Mouse (Mus musculus): ENCODE data around the gene Gm8127. TPM values are rescaled to one million over a fixed set of nuclear protein-coding genes. Genes with fewer than 3 reads are reported as not detected.
"Not testable (repeated sequence)": the region's sequence is repeated elsewhere in the genome, so short reads cannot be mapped to it uniquely, and the experiment has no call there.

The Gm8127 gene
- polyA plus RNA-seq, 1 experiment from 2014 or later: not detected

GRCm38 (mm10) chr14:43274986-43275511, 18.6 kb downstream of the Gm8127 start, which contains the start of gene Gm9732:
TSS of gene Gm9732 (plus strand) at chr14:43275036.
- WGBS: 82% methylated on average over 8 of the region's 8 CpGs
- not testable (repeated sequence) for ATAC-seq; DNase-seq (ENCODE audit: low spot score); H3K4me3 ChIP-seq (ENCODE audit: low read depth, low read length); H3K4me2 ChIP-seq (ENCODE audit: low read length); H3K27me3 ChIP-seq (replicated peaks; ENCODE audit: control insufficient read depth, insufficient read depth, low read length); H3K27ac ChIP-seq (ENCODE audit: low read depth, low read length); H3K36me3 ChIP-seq (ENCODE audit: control insufficient read depth, insufficient read depth, low read length); H3K4me1 ChIP-seq (ENCODE audit: control insufficient read depth, insufficient read depth, low read length); H3K9ac ChIP-seq (ENCODE audit: low read length); H3K9me3 ChIP-seq (replicated peaks; ENCODE audit: control insufficient read depth, low read length)

- ATAC-seq; H3K9me3 ChIP-seq (replicated peaks; ENCODE audit: control insufficient read depth, low read length); H3K4me3 ChIP-seq (ENCODE audit: low read depth, low read length); H3K36me3 ChIP-seq (ENCODE audit: control insufficient read depth, insufficient read depth, low read length); H3K27ac ChIP-seq (ENCODE audit: low read depth, low read length); H3K4me1 ChIP-seq (ENCODE audit: control insufficient read depth, insufficient read depth, low read length); DNase-seq (ENCODE audit: low spot score); H3K4me2 ChIP-seq (ENCODE audit: low read length); H3K9ac ChIP-seq (ENCODE audit: low read length); H3K27me3 ChIP-seq (replicated peaks; ENCODE audit: control insufficient read depth, insufficient read depth, low read length): not testable (repeated sequence)
- WGBS: 42% methylated on average over 1 of the region's 1 CpGs
Observed at GRCm38 (mm10) chr14:43273161-43273560, 20.5 kb downstream of the Gm8127 start.

DNA sequence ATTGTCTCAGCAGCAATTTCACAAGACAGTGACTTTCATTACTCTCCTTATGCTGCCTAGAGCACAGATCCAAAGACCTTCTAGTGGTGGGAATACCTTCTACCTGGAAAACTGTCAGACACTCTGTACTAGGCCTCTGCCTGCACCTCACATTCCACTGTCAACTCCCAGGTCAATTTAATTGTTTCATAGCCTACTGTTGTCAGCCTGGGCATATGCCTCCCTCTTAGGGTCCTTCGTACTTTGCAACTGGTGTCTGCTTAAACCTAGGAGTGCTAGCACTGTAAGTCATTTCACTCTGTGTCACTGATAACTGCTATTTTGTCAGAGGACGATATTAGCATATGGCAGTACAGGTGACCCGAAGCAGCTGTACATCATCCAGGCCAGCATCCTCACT, 24.4 kb downstream of the Gm8127 start:
- not testable (repeated sequence) for H3K4me3 ChIP-seq (ENCODE audit: low read depth, low read length); H3K27me3 ChIP-seq (replicated peaks; ENCODE audit: control insufficient read depth, insufficient read depth, low read length); ATAC-seq; DNase-seq (ENCODE audit: low spot score); H3K36me3 ChIP-seq (ENCODE audit: control insufficient read depth, insufficient read depth, low read length); H3K4me2 ChIP-seq (ENCODE audit: low read length); H3K27ac ChIP-seq (ENCODE audit: low read depth, low read length); H3K9ac ChIP-seq (ENCODE audit: low read length); H3K9me3 ChIP-seq (replicated peaks; ENCODE audit: control insufficient read depth, low read length); H3K4me1 ChIP-seq (ENCODE audit: control insufficient read depth, insufficient read depth, low read length)
- WGBS: 88% methylated on average over 3 of the region's 3 CpGs

- not testable (repeated sequence) for H3K27me3 ChIP-seq (replicated peaks; ENCODE audit: control insufficient read depth, insufficient read depth, low read length); H3K9ac ChIP-seq (ENCODE audit: low read length); DNase-seq (ENCODE audit: low spot score); H3K4me2 ChIP-seq (ENCODE audit: low read length); H3K4me3 ChIP-seq (ENCODE audit: low read depth, low read length); H3K4me1 ChIP-seq (ENCODE audit: control insufficient read depth, insufficient read depth, low read length); H3K27ac ChIP-seq (ENCODE audit: low read depth, low read length); H3K9me3 ChIP-seq (replicated peaks; ENCODE audit: control insufficient read depth, low read length); ATAC-seq; H3K36me3 ChIP-seq (ENCODE audit: control insufficient read depth, insufficient read depth, low read length)
- WGBS: 41% methylated on average over 2 of the region's 2 CpGs
Observed at GRCm38 (mm10) chr14:43268521-43269084, 25.0 kb downstream of the Gm8127 start.

DNA sequence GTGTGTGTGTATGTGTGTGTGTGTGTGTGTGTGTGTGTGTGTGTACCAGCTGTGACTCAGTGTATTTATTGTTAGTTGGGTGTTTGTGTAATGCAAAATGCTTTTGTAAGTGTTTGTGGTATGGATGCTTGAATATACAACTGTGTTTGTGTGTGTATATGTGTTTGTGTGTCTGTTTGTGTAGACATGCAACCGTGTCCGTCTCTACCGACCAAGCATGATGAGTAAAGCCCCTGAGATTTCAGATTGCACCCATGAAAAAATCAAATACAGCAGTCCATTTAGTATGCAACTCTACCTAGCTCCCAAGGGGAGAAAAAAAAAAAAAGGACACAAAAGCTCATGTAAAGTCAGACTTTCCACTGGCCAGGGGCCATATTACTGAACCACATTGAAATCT, 30.2 kb downstream of the Gm8127 start:
- H3K4me1 ChIP-seq (ENCODE audit: control insufficient read depth, insufficient read depth, low read length); ATAC-seq; DNase-seq (ENCODE audit: low spot score); H3K9me3 ChIP-seq (replicated peaks; ENCODE audit: control insufficient read depth, low read length); H3K9ac ChIP-seq (ENCODE audit: low read length); H3K27me3 ChIP-seq (replicated peaks; ENCODE audit: control insufficient read depth, insufficient read depth, low read length); H3K4me2 ChIP-seq (ENCODE audit: low read length); H3K4me3 ChIP-seq (ENCODE audit: low read depth, low read length); H3K36me3 ChIP-seq (ENCODE audit: control insufficient read depth, insufficient read depth, low read length); H3K27ac ChIP-seq (ENCODE audit: low read depth, low read length): not testable (repeated sequence)
- 91% methylated on average over 3 of the region's 3 CpGs for WGBS

- ATAC-seq; H3K9ac ChIP-seq (ENCODE audit: low read length); H3K36me3 ChIP-seq (ENCODE audit: control insufficient read depth, insufficient read depth, low read length); H3K27me3 ChIP-seq (replicated peaks; ENCODE audit: control insufficient read depth, insufficient read depth, low read length); DNase-seq (ENCODE audit: low spot score); H3K4me2 ChIP-seq (ENCODE audit: low read length); H3K9me3 ChIP-seq (replicated peaks; ENCODE audit: control insufficient read depth, low read length); H3K4me3 ChIP-seq (ENCODE audit: low read depth, low read length); H3K27ac ChIP-seq (ENCODE audit: low read depth, low read length); H3K4me1 ChIP-seq (ENCODE audit: control insufficient read depth, insufficient read depth, low read length): not testable (repeated sequence)
- 90% methylated on average over 2 of the region's 4 CpGs for WGBS
Observed at GRCm38 (mm10) chr14:43258349-43258748, 35.3 kb downstream of the Gm8127 start, which contains the start of gene Gm8126. TSS of gene Gm8126 (plus strand) at chr14:43258649.

DNA sequence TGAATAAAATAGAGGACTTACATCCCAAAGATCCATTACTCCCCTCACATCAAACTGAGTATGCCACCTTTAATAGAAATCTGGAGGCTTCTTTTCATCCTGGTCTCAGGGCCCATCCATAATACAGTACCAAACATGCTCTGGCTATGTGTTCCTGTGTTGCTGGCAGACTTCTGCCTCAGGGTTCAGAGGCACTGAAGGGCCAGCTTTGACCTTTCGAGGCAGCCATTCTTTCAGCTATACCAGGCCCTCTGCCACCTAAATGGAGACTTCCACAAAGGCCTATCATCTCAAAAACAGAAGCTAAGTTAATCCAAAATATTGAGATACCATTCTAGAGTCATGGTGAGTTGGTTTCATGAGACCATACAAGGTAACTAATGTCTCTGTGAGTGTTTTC, 37.1 kb downstream of the Gm8127 start:
- H3K4me2 ChIP-seq (ENCODE audit: low read length); DNase-seq (ENCODE audit: low spot score); H3K27ac ChIP-seq (ENCODE audit: low read depth, low read length); ATAC-seq; H3K4me3 ChIP-seq (ENCODE audit: low read depth, low read length); H3K36me3 ChIP-seq (ENCODE audit: control insufficient read depth, insufficient read depth, low read length); H3K9ac ChIP-seq (ENCODE audit: low read length); H3K27me3 ChIP-seq (replicated peaks; ENCODE audit: control insufficient read depth, insufficient read depth, low read length); H3K4me1 ChIP-seq (ENCODE audit: control insufficient read depth, insufficient read depth, low read length); H3K9me3 ChIP-seq (replicated peaks; ENCODE audit: control insufficient read depth, low read length): not testable (repeated sequence)
- 78% methylated on average over 1 of the region's 1 CpGs for WGBS

GRCm38 (mm10) chr14:43250549-43251253, 42.9 kb downstream of the Gm8127 start:
- not testable (repeated sequence) for H3K4me3 ChIP-seq (ENCODE audit: low read depth, low read length); H3K9ac ChIP-seq (ENCODE audit: low read length); H3K27me3 ChIP-seq (replicated peaks; ENCODE audit: control insufficient read depth, insufficient read depth, low read length); H3K9me3 ChIP-seq (replicated peaks; ENCODE audit: control insufficient read depth, low read length); H3K4me2 ChIP-seq (ENCODE audit: low read length); H3K4me1 ChIP-seq (ENCODE audit: control insufficient read depth, insufficient read depth, low read length); H3K27ac ChIP-seq (ENCODE audit: low read depth, low read length); ATAC-seq; DNase-seq (ENCODE audit: low spot score); H3K36me3 ChIP-seq (ENCODE audit: control insufficient read depth, insufficient read depth, low read length)
- 40% methylated on average over 5 of the region's 6 CpGs for WGBS

- not testable (repeated sequence) for H3K9ac ChIP-seq (ENCODE audit: low read length); H3K27me3 ChIP-seq (replicated peaks; ENCODE audit: control insufficient read depth, insufficient read depth, low read length); H3K36me3 ChIP-seq (ENCODE audit: control insufficient read depth, insufficient read depth, low read length); H3K4me1 ChIP-seq (ENCODE audit: control insufficient read depth, insufficient read depth, low read length); H3K4me2 ChIP-seq (ENCODE audit: low read length); H3K4me3 ChIP-seq (ENCODE audit: low read depth, low read length); ATAC-seq; DNase-seq (ENCODE audit: low spot score); H3K9me3 ChIP-seq (replicated peaks; ENCODE audit: control insufficient read depth, low read length); H3K27ac ChIP-seq (ENCODE audit: low read depth, low read length)
- 19% methylated on average over 10 of the region's 12 CpGs for WGBS
Observed at GRCm38 (mm10) chr14:43249611-43250170, 43.9 kb downstream of the Gm8127 start.
